Mouse (Mus musculus): ENCODE data around the gene Cmah. TPM values are rescaled to one million over a fixed set of nuclear protein-coding genes. Genes with fewer than 3 reads are reported as not detected.

Gene Cmah
- total RNA-seq, 2 experiments from 2014 or later: 2.1 to 3.2 TPM

GRCm38 (mm10) chr13:24418024-24418423, 90.8 kb downstream of the Cmah start:
- DNase-seq: no peak

GRCm38 (mm10) chr13:24418814-24419213, 91.6 kb downstream of the Cmah start:
- no peak for DNase-seq

GRCm38 (mm10) chr13:24419560-24420250, 92.5 kb downstream of the Cmah start:
- DNase-seq: no peak

- DNase-seq: no peak
These were observed 94.8 kb downstream of the Cmah start for GRCm38 (mm10) chr13:24421987-24422386.

GRCm38 (mm10) chr13:24430215-24430614, 103.0 kb downstream of the Cmah start:
- DNase-seq: no peak

- DNase-seq: no peak
These were observed 104.4 kb downstream of the Cmah start for GRCm38 (mm10) chr13:24431593-24431992.

GRCm38 (mm10) chr13:24442272-24442671, 115.1 kb downstream of the Cmah start:
- DNase-seq: peak; percentile 20

GRCm38 (mm10) chr13:24443763-24444347, 116.7 kb downstream of the Cmah start:
- DNase-seq: no peak

- DNase-seq: no peak
These were observed 117.5 kb downstream of the Cmah start for GRCm38 (mm10) chr13:24444709-24445108.

- DNase-seq: no peak
These were observed 118.0 kb downstream of the Cmah start for GRCm38 (mm10) chr13:24445166-24445565.

- DNase-seq: no peak
These were observed 118.9 kb downstream of the Cmah start for GRCm38 (mm10) chr13:24446081-24446480.

GRCm38 (mm10) chr13:24447043-24447442, 119.8 kb downstream of the Cmah start:
- DNase-seq: no peak

- no peak for DNase-seq
These were observed 121.4 kb downstream of the Cmah start for GRCm38 (mm10) chr13:24448578-24448977.

GRCm38 (mm10) chr13:24451455-24451854, 124.3 kb downstream of the Cmah start:
- DNase-seq: no peak

GRCm38 (mm10) chr13:24453737-24454136, 126.5 kb downstream of the Cmah start:
- no peak for DNase-seq

GRCm38 (mm10) chr13:24456385-24456784, 129.2 kb downstream of the Cmah start:
- DNase-seq: no peak

GRCm38 (mm10) chr13:24460517-24460916, 133.3 kb downstream of the Cmah start:
- no peak for DNase-seq

- DNase-seq: no peak
These were observed 136.6 kb downstream of the Cmah start for GRCm38 (mm10) chr13:24463767-24464166.

- no peak for DNase-seq
These were observed 138.8 kb downstream of the Cmah start for GRCm38 (mm10) chr13:24466027-24466426.

- no peak for DNase-seq
These were observed 140.6 kb downstream of the Cmah start for GRCm38 (mm10) chr13:24467806-24468205.

- no peak for DNase-seq
These were observed 150.4 kb downstream of the Cmah start for GRCm38 (mm10) chr13:24477564-24477963.

- no peak for DNase-seq
These were observed 152.3 kb downstream of the Cmah start for GRCm38 (mm10) chr13:24479516-24479915.

- no peak for DNase-seq
These were observed 153.6 kb downstream of the Cmah start for GRCm38 (mm10) chr13:24480824-24481223.

Data from gastrocnemius, postnatal 25 days (tissue).